Mouse (Mus musculus): ENCODE results near the gene Artn. TPM values are rescaled to one million over a fixed set of nuclear protein-coding genes. Genes with fewer than 3 reads are reported as not detected.
A peak's percentile ranks its signal among the peaks of the same experiment; 100 is the strongest.

Artn gene
- polyA plus RNA-seq, 1 experiment from 2014 or later = 8.9 TPM

DNA sequence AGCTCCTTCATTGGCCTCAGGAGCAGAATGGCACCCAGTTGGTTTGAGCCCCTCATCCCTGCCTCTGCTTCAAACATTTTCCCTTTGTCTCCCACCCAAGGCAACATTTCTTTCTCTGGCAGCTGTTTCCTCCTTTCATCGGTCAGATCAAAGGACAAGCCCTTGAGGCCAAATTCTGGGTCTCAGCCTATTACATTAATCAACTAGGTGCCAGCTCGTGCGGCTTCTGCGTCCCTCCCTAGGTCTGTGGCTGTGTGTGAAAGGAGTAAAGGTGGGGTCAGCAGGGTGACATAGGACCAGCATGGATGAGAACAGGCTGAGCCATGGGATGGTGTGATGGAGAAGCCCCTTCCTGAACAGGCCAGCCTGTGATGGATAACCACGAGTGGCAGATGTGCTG is 13.8 kb upstream of the Artn start:
- H3K4me3 ChIP-seq = no peak overlapping the region
- no peak overlapping the region for H3K27ac ChIP-seq
- no peak for ATAC-seq (ENCODE audit: low FRiP score, low read depth)
- H3K36me3 ChIP-seq = peaks cover 28% of the 10 kb centered on the region
- no peak overlapping the region for H3K4me2 ChIP-seq (replicated peaks)
- no peak overlapping the region for H3K9ac ChIP-seq
- no peaks in the 10 kb centered on the region for H3K9me3 ChIP-seq
- no peaks in the 10 kb centered on the region for H3K27me3 ChIP-seq
- WGBS = 10% methylated on average over 5 of the region's 5 CpGs
- H3K4me1 ChIP-seq = peaks cover 16% of the 10 kb centered on the region

- Histone ChIP-seq H3K4me3 (no peak overlapping the region), H3K4me2 (replicated peaks) (no peak overlapping the region), H3K27me3 (no peaks in the 10 kb centered on the region), H3K36me3 (peaks cover 48% of the 10 kb centered on the region), H3K27ac (no peak overlapping the region), H3K9me3 (no peaks in the 10 kb centered on the region), H3K9ac (no peak overlapping the region), H3K4me1 (no peaks in the 10 kb centered on the region)
- 95% methylated on average over 5 of the region's 5 CpGs for WGBS
- ATAC-seq (ENCODE audit: low FRiP score, low read depth) = no peak
Observed at GRCm38 (mm10) chr4:117936964-117937363, 7.4 kb upstream of the Artn start.

DNA sequence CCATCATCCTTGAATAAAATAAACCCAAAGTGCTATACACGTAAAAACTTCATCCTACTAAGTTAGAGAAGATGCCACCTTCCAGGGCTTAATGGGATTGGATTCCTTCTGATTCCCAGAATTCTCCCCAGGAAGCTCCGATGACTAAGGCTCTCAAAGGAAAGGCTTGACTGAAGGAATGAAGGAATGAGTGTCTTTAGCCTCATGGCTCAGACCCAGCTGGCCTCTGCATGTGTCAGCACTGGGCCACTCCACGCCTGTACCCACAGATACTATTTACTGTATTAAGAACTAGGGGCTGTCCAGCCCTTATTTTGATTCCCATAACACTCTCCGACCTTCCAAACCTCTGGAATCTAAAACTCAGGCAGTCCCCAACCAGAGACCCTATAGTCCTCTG is 4.5 kb upstream of the Artn start:
- no peak overlapping the region for H3K4me3 ChIP-seq
- H3K4me2 ChIP-seq (replicated peaks) = no peak overlapping the region
- H3K27me3 ChIP-seq = 0 out of 2 replicates have a peak, but pooled peaks cover 4% of the 10 kb centered on the region
- no peak for ATAC-seq (ENCODE audit: low FRiP score, low read depth)
- WGBS = 91% methylated on average over 4 of the region's 4 CpGs
- H3K27ac ChIP-seq = no peak overlapping the region
- H3K36me3 ChIP-seq = peaks cover 29% of the 10 kb centered on the region
- no peak overlapping the region for H3K9ac ChIP-seq
- no peaks in the 10 kb centered on the region for H3K9me3 ChIP-seq
- peaks cover 13% of the 10 kb centered on the region for H3K4me1 ChIP-seq

DNA sequence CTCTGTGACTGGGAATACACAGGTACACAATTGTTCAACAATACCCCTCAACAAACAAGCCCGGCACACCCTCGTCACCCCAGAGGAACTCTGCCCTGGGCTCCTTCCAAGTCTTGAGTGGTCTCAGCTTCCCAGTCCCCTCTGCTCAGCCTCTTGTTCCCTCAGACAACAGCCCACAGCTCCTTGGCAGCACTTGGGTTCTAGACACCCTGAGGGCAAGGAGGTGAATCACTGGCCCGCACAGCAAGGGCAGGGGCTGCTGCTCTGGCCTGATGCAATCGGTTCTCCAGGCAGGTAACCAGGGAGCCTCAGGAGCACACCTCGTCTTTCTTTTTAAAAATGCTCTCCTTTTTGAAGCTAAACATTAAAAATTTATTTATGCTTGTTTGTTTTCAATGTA is 3.7 kb upstream of the Artn start:
- 73% methylated on average over 5 of the region's 5 CpGs for WGBS
- Histone ChIP-seq H3K9me3 (no peaks in the 10 kb centered on the region), H3K4me3 (no peak overlapping the region), H3K36me3 (peaks cover 28% of the 10 kb centered on the region), H3K27ac (no peak overlapping the region), H3K9ac (no peak overlapping the region), H3K4me1 (peaks cover 21% of the 10 kb centered on the region), H3K4me2 (replicated peaks) (no peak overlapping the region), H3K27me3 (0 out of 2 replicates have a peak, but pooled peaks cover 4% of the 10 kb centered on the region)
- no peak for ATAC-seq (ENCODE audit: low FRiP score, low read depth)

DNA sequence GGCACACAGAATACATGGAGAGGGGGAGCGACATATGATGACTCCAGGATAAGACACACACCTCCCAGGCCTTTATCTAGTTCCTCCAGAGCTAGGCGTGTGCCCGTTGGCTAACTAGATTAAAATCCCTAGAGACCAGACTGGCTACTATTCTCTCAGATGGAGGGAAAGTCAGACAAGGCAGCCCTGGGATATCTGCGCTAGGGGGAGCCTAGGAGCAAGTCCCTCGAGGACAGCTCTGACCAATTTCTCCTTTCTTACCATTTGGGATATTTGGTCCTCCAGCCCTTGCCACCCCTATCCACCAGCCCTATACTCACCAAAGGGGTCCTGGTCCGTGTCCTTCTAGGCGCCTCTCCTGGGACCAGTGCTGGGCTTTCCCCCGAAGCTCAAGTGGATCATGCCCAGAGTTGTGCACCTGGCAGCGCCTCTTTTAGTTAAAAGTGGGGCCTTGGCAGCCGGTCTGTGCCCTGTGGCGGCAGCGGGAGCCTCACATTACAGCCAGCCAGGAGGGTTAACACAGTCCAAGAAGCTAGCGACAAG is 793 bp downstream of the Artn start:
- Histone ChIP-seq H3K27me3 (peaks cover 36% of the 10 kb centered on the region), H3K27ac (peak overlapping the region; percentile 65), H3K36me3 (peaks cover 13% of the 10 kb centered on the region), H3K4me3 (peak overlapping the region; percentile 53), H3K4me2 (replicated peaks) (peak overlapping the region; percentile 95), H3K4me1 (peaks cover 42% of the 10 kb centered on the region), H3K9me3 (no peaks in the 10 kb centered on the region), H3K9ac (peak overlapping the region; percentile 68)
- no peak for ATAC-seq (ENCODE audit: low FRiP score, low read depth)
- WGBS = 2% methylated on average over 13 of the region's 13 CpGs

DNA sequence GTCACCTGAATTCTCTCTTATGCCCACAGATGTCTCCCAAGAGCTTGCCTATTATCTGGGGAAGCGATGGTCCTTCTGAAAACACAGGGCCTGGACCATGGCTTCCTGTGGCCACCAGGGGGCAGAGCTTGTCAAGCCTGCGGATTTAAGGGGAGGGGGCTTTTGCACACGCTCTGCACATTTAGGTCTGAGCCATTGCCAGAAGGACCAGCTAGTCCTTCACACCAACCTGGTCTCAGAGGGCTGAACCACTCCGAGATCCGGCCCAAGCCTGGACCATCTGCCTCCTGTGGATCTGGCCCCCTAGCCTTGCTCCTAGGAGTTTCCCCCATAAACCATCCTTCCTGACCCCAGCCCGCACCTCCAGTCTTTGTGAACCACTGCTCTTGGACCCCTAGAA is 1.3 kb downstream of the Artn start:
- 0 out of 2 replicates have a peak overlapping the region, but pooled peaks have one; percentile 25 for H3K9ac ChIP-seq
- H3K4me2 ChIP-seq (replicated peaks) = peak overlapping the region; percentile 95
- 10% methylated on average over 6 of the region's 6 CpGs for WGBS
- no peaks in the 10 kb centered on the region for H3K9me3 ChIP-seq
- H3K4me1 ChIP-seq = peaks cover 42% of the 10 kb centered on the region
- ATAC-seq (ENCODE audit: low FRiP score, low read depth) = no peak
- 0 out of 2 replicates have a peak overlapping the region, but pooled peaks have one; percentile 65 for H3K27ac ChIP-seq
- peaks cover 13% of the 10 kb centered on the region for H3K36me3 ChIP-seq
- H3K4me3 ChIP-seq = peak overlapping the region; percentile 53
- H3K27me3 ChIP-seq = peaks cover 36% of the 10 kb centered on the region

DNA sequence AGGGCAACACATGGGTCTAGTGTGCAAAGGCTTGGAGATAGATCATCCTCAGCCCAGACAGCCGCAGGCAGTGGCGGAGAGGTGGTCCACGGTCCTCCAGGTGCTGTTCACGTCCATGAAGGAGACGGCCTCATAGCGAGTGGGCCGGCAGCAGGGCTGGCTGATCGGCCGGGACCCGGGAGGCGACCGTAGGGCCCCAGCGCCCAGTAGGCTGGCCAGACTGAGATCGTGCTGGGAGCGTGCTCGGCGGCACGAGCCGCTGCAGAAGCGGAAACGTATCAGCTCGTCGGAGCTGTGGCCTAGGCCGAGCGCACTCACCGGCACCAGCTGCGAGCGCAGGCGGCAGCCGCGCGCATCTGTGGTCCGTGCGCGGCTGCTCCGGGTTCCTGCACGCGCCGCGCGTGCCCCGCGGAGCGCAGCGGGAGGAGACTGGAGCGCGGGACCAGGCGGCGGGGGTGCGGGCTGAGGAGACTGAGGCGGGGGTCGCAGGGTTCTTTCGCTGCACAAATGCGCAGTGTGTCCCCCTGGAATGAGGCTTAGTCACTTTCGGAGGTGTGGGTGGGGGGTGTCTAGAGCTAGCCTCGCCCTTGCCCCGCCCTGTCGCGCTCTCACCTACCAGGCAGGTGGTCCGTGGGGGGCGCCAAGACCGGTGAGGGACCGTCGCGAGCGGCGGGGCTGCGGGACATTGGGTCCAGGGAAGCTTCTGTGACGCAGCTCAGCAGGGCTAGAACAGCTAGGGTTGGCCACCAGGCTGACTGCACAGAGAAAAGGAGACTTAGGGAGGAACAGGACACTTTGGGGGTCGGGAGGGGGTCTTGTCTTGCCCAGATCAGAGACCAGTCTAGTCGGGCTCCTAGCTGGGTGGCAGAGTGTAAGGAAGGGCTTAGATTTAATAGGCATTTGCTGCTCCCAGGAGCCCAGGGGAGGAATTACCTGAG is 2.7 kb downstream of the Artn start:
- 0 out of 2 replicates have a peak, but pooled peaks cover 2% of the 10 kb centered on the region for H3K36me3 ChIP-seq
- peaks cover 42% of the 10 kb centered on the region for H3K4me1 ChIP-seq
- H3K27ac ChIP-seq = no peak overlapping the region
- no peaks in the 10 kb centered on the region for H3K9me3 ChIP-seq
- H3K4me2 ChIP-seq (replicated peaks) = peak overlapping the region; percentile 95
- peak; percentile 37; the same call in 1 of the 2 replicates for ATAC-seq (ENCODE audit: low FRiP score, low read depth)
- peaks cover 36% of the 10 kb centered on the region for H3K27me3 ChIP-seq
- H3K9ac ChIP-seq = peak overlapping the region; percentile 68
- H3K4me3 ChIP-seq = peak overlapping the region; percentile 48
- WGBS = 1% methylated on average over 71 of the region's 71 CpGs

DNA sequence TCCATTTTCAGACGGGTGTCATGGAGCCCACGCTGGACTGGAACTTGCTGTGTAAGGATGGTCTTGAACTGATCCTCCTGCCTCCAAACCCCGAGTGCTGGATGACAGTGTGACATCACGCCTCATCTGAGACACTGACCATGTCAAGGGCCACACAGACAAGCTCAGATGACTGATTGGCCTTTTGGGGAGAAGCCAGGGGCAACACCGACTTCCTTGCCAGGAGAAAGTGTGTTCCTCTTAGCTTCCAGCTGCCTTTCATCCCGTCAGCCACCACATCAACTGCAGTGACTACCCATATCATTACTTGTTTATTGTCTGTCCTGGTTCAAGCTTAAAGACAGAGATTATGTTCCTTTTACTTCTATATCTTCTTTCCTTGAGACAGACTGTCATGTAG is 4.6 kb downstream of the Artn start:
- Histone ChIP-seq H3K4me3 (no peak overlapping the region), H3K9ac (no peak overlapping the region), H3K27ac (no peak overlapping the region), H3K36me3 (no peaks in the 10 kb centered on the region), H3K27me3 (peaks cover 33% of the 10 kb centered on the region), H3K4me2 (replicated peaks) (no peak overlapping the region), H3K4me1 (peaks cover 38% of the 10 kb centered on the region), H3K9me3 (no peaks in the 10 kb centered on the region)
- 74% methylated on average over 4 of the region's 6 CpGs for WGBS
- no peak for ATAC-seq (ENCODE audit: low FRiP score, low read depth)

DNA sequence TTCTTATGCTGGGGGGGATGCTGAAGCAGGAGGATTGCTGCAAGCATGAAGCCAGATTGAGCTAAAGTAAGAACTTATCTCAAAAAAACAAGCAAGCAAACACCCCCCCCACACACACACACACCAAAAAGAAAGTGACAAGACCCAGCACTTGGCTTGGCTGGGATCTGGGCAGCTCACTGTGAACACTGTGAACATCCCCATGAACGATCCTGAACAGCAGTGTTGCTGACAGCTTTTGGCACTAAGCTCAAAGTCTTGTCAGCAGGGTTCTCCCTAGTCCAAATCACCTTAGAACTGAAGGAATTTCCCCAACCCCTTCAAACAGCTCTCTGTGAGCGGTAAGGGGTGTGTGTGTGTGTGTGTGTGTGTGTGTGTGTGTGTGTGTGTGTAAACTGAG is 6.1 kb downstream of the Artn start:
- ATAC-seq (ENCODE audit: low FRiP score, low read depth) = no peak

DNA sequence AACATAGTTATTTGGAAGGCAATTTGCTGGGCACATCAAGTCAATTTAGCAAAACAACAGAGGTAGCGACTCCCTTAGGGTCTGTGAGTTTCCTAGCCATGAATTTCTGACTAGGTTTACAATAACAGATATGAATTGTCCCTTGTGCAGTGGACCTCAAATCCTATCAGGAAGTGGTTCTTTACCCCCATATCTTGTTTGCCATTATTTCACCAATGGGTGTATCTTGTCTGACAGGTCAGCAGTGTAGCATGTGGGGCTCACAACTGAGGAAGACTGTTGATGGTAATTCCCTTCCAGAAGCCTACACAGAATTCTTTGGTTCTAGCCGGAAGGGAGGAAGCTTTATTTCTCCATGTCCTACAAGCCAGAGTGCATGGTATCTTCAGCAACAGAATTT is 8.2 kb downstream of the Artn start:
- H3K4me1 ChIP-seq = peaks cover 3% of the 10 kb centered on the region
- ATAC-seq (ENCODE audit: low FRiP score, low read depth) = no peak
- no peak overlapping the region for H3K4me2 ChIP-seq (replicated peaks)
- H3K27ac ChIP-seq = no peak overlapping the region
- WGBS = 86% methylated on average over 2 of the region's 2 CpGs
- no peaks in the 10 kb centered on the region for H3K36me3 ChIP-seq
- H3K9ac ChIP-seq = no peak overlapping the region
- H3K27me3 ChIP-seq = peaks cover 15% of the 10 kb centered on the region
- H3K9me3 ChIP-seq = no peaks in the 10 kb centered on the region
- no peak overlapping the region for H3K4me3 ChIP-seq

More for the DNA sequence above, 6.1 kb downstream of the Artn start:
- 47% methylated on average over 2 of the region's 2 CpGs for WGBS
- H3K36me3 ChIP-seq = no peaks in the 10 kb centered on the region
- H3K4me1 ChIP-seq = peaks cover 23% of the 10 kb centered on the region
- peaks cover 32% of the 10 kb centered on the region for H3K27me3 ChIP-seq
- H3K9ac ChIP-seq = no peak overlapping the region
- H3K9me3 ChIP-seq = no peaks in the 10 kb centered on the region
- no peak overlapping the region for H3K27ac ChIP-seq
- H3K4me2 ChIP-seq (replicated peaks) = no peak overlapping the region
- no peak overlapping the region for H3K4me3 ChIP-seq

GRCm38 (mm10) chr4:117918762-117919161 is 10.8 kb downstream of the Artn start:
- H3K27me3 ChIP-seq = no peaks in the 10 kb centered on the region
- H3K4me2 ChIP-seq (replicated peaks) = no peak overlapping the region
- H3K36me3 ChIP-seq = no peaks in the 10 kb centered on the region
- no peak overlapping the region for H3K9ac ChIP-seq
- peaks cover 15% of the 10 kb centered on the region for H3K4me1 ChIP-seq
- H3K9me3 ChIP-seq = no peaks in the 10 kb centered on the region
- ATAC-seq (ENCODE audit: low FRiP score, low read depth) = no peak
- WGBS = 85% methylated on average over 5 of the region's 5 CpGs
- no peak overlapping the region for H3K4me3 ChIP-seq
- H3K27ac ChIP-seq = no peak overlapping the region

DNA sequence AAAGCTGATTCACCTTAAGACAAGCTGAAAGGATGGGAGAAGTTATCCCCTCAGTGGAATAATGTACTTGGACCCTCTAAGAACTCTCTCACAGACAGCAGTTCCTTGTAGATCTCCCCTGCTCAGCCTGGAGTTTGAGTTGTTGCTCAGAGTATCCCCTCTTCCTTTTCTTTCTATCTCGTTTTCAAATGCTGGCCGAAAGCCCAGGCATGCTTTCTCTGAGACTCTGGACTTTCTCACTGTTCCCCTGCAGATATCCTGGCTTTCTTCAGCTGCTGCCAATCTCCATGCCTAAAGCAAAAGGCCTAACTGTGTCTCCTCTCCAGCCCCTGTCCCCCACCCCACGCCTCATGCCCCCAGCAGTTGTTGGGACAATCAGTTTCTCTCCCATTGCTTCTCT is 11.3 kb downstream of the Artn start:
- no peaks in the 10 kb centered on the region for H3K9me3 ChIP-seq
- H3K36me3 ChIP-seq = no peaks in the 10 kb centered on the region
- no peak overlapping the region for H3K27ac ChIP-seq
- WGBS = 64% methylated on average over 3 of the region's 3 CpGs
- no peaks in the 10 kb centered on the region for H3K27me3 ChIP-seq
- H3K4me2 ChIP-seq (replicated peaks) = no peak overlapping the region
- no peak for ATAC-seq (ENCODE audit: low FRiP score, low read depth)
- peaks cover 20% of the 10 kb centered on the region for H3K4me1 ChIP-seq
- no peak overlapping the region for H3K9ac ChIP-seq
- H3K4me3 ChIP-seq = no peak overlapping the region
